In genomic region chr5:100569250-100569934, GRCm38 (mm10) we compare ENCODE assay signal across 13 mouse cellular contexts. TPM values are rescaled to one million over a fixed set of nuclear protein-coding genes. Genes with fewer than 3 reads are reported as not detected.
A peak's percentile ranks its signal among the peaks of the same experiment; 100 is the strongest.
DNase-seq lines count a peak whose midpoint lies in the region; ATAC-seq and TF ChIP-seq lines count a peak whose summit lies in the region.
"Had no signal": no experiment of that assay in that cellular context is flagged by ENCODE, and none has a peak within 500 bp of the region (broad histone marks: within the 10 kb centered on the region; RNA-seq: fewer than 3 reads in every experiment).

No protein-coding gene starts in this region.

- peak overlapping the region; percentile 65 for H3K27ac ChIP-seq in liver, adult 2 months (replicated peaks; ENCODE audit: insufficient read depth, low read depth, low read length)
- peak overlapping the region; percentile 89 for H3K27ac ChIP-seq in spleen, adult 2 months (ENCODE audit: insufficient read depth, low read length)
- H3K27ac ChIP-seq: embryonic facial prominence, embryonic 10.5 days had no signal

- TF ChIP-seq CTCF in liver, adult 2 months (IDR thresholded peaks at IDR 0.05; ENCODE audit: low read depth, low read length), result no peak
- no peak for TF ChIP-seq CTCF in spleen, adult 2 months (IDR thresholded peaks at IDR 0.05; ENCODE audit: extremely low read depth, insufficient read depth, insufficient read length, insufficient replicate concordance)

- peak overlapping the region; percentile 66 for H3K9ac ChIP-seq in liver, adult 2 months (ENCODE audit: low read depth, low read length)

- H3K4me3 ChIP-seq in liver, adult 2 months (ENCODE audit: insufficient read depth, low read depth, low read length), result peak overlapping the region; percentile 59
- H3K4me3 ChIP-seq in spleen, adult 2 months (ENCODE audit: extremely low read depth, insufficient read depth, insufficient read length), result peak overlapping the region; percentile 57

- intact Hi-C loops in heart, postnatal 36 days (cut with DNase I), result no loop called here

- peaks cover 7% of the 10 kb centered on the region for H3K4me1 ChIP-seq in liver, adult 2 months (ENCODE audit: control insufficient read depth, insufficient read depth, low read length)
- peaks cover 2% of the 10 kb centered on the region for H3K4me1 ChIP-seq in spleen, adult 2 months (ENCODE audit: control insufficient read depth, insufficient read depth, insufficient read length)

- 0 out of 2 replicates have a peak, but pooled peaks cover 3% of the 10 kb centered on the region for H3K79me2 ChIP-seq in liver, adult 2 months (ENCODE audit: control insufficient read depth, insufficient read depth, low read length)

- ATAC-seq in erythroid progenitor cell, adult 5-6 weeks (replicated peaks; ENCODE audit: low FRiP score, poor library complexity, severe bottlenecking), result no peak

- H3K27me3 ChIP-seq in liver, adult 2 months (ENCODE audit: control insufficient read depth, insufficient read depth, low read length), result no peaks in the 10 kb centered on the region
- no peaks in the 10 kb centered on the region for H3K27me3 ChIP-seq in spleen, adult 2 months (ENCODE audit: control insufficient read depth, insufficient read depth, low read length)

- H3K36me3 ChIP-seq in liver, adult 2 months (ENCODE audit: control insufficient read depth, insufficient read depth, low read length), result no peaks in the 10 kb centered on the region
- H3K36me3 ChIP-seq in spleen, adult 2 months (ENCODE audit: control insufficient read depth, insufficient read depth, low read length), result peaks cover under 1% of the 10 kb centered on the region; the same call in 1 of the 2 replicates
- H3K36me3 ChIP-seq: embryonic facial prominence, embryonic 10.5 days had no signal

- WGBS in liver, adult 2 months, result 75% methylated on average over 18 of the region's 18 CpGs
- WGBS in spleen, adult 2 months, result 7% methylated on average over 18 of the region's 18 CpGs

- DNase-seq in spleen, adult 18-20 months, result peak; percentile 61 to 62
- no peak for DNase-seq in spleen, adult 12 weeks (ENCODE audit: low spot score)
- DNase-seq in liver, adult 2 months (ENCODE audit: extremely low read depth, low read depth, low spot score), result no peak
- DNase-seq in spleen, adult 2 months (ENCODE audit: low read depth in 1 of 2, low spot score in 2 of 2), result peak in 1 of 2 experiments; percentile 64
- DNase-seq in neural tube, embryonic 10.5 days (ENCODE audit: extremely low spot score, low spot score), result no peak
- no peak for DNase-seq in heart, postnatal 36 days
- DNase-seq in cerebellum, postnatal 10 days, result no peak
- DNase-seq: kidney, postnatal 4 days; midbrain, embryonic 14.5 days; retina, postnatal 1 day had no signal

- no peak for TF ChIP-seq POLR2A in liver, adult 2 months (IDR thresholded peaks at IDR 0.05; ENCODE audit: extremely low read depth, insufficient read depth, low read length)
- TF ChIP-seq POLR2A in spleen, adult 2 months (IDR thresholded peaks at IDR 0.05; ENCODE audit: low read depth, low read length), result no peak

RNA-seq across cellular contexts. Expression of gene Plac8, which starts 2.7 kb away (rescaled TPM):
- 21.5 and 29.7 TPM in 2 replicates for total RNA-seq in liver, adult 2 months (2014; rRNA removed)
- polyA plus RNA-seq in liver, adult 2 months (2012; rRNA removed), result 11.3 and 18.2 TPM in 2 replicates
- polyA plus RNA-seq in spleen, adult 2 months (2012; rRNA removed), result 322 and 350 TPM in 2 replicates
- 276 and 360 TPM in 2 replicates for total RNA-seq in erythroid progenitor cell, adult 5-6 weeks (2015; ENCODE audit: low replicate concordance)
- total RNA-seq in erythroid progenitor cell, adult 5-6 weeks (2017; ENCODE audit: low replicate concordance), result 160 and 183 TPM in 2 replicates
- 1 to 10 TPM in 1 of 2 experiments, under 1 TPM in 1; 0.79 to 1.1 TPM for total RNA-seq in heart, postnatal 36 days (2021)
- total RNA-seq: left cerebral cortex, postnatal 14 days had no signal

RNA-seq across cellular contexts. Expression of gene Cops4, which starts 51.3 kb away (rescaled TPM):
- 47.1 and 53.2 TPM in 2 replicates for total RNA-seq in liver, adult 2 months (2014; rRNA removed)
- polyA plus RNA-seq in liver, adult 2 months (2012; rRNA removed), result 12.0 and 13.1 TPM in 2 replicates
- polyA plus RNA-seq in spleen, adult 2 months (2012; rRNA removed), result 9.4 and 9.9 TPM in 2 replicates
- 17.2 and 29.6 TPM in 2 replicates for total RNA-seq in erythroid progenitor cell, adult 5-6 weeks (2015; ENCODE audit: low replicate concordance)
- total RNA-seq in erythroid progenitor cell, adult 5-6 weeks (2017; ENCODE audit: low replicate concordance), result 28.4 and 53.8 TPM in 2 replicates
- total RNA-seq in heart, postnatal 36 days (2021), result 10 to 100 TPM; 85.7 to 85.8 TPM

Comparison
In these comparisons a context has a peak if more than half of its experiments do, and no peak if none do; other contexts are left out.
1. DNase-seq: peak in spleen, adult 18-20 months (2 of 2); none in spleen, adult 12 weeks (single experiment), liver, adult 2 months (single experiment), neural tube, embryonic 10.5 days (single experiment), heart, postnatal 36 days (0 of 2) and cerebellum, postnatal 10 days (0 of 2).
2. RNA of gene Plac8, which starts 2.7 kb away (total RNA-seq): 160 to 360 TPM in erythroid progenitor cell, adult 5-6 weeks and 21.5 to 29.7 TPM in liver, adult 2 months; 0.79 to 1.1 TPM in heart, postnatal 36 days; every median in the first group is over 10 times any median in the second.